Mouse (Mus musculus) lung, embryonic 14.5 days (tissue): ENCODE results near the gene Cep170. TPM values are rescaled to one million over a fixed set of nuclear protein-coding genes. Genes with fewer than 3 reads are reported as not detected.
A peak's percentile ranks its signal among the peaks of the same experiment; 100 is the strongest.

ENCODE experiments used
- ATAC-seq: fragments of 200-750 bp; cut with Nextera tagmentation; 2 replicates; pipeline ENCODE4 v1.8.0; 2017; ENCODE audit warnings: mild to moderate bottlenecking, moderate TSS enrichment, moderate library complexity; ENCODE audit not compliant: insufficient read depth
- DNase-seq: peaks from one replicate; pipeline ENCODE4 v3.0.0-alpha.2; 2015
- H3K27ac ChIP-seq: fragments of 300-500 bp; sonication (generic); 2 replicates; pipeline ENCODE4 v1.5.1; 2014; ENCODE audit warnings: low read depth, mild to moderate bottlenecking, moderate library complexity
- H3K27me3 ChIP-seq: fragments of 300-500 bp; sonication (generic); 2 replicates; pipeline ENCODE4 v1.6.1; 2014; ENCODE audit warnings: low read length, control low read depth; ENCODE audit not compliant: insufficient read depth
- H3K36me3 ChIP-seq: fragments of 300-500 bp; sonication (generic); 2 replicates; pipeline ENCODE4 v1.6.1; 2014; ENCODE audit warnings: control low read depth; ENCODE audit not compliant: insufficient read depth
- H3K4me1 ChIP-seq: fragments of 300-500 bp; sonication (generic); 2 replicates; pipeline ENCODE4 v1.6.1; 2014; ENCODE audit warnings: antibody characterized with exemption, control low read depth; ENCODE audit not compliant: insufficient read depth
- H3K4me2 ChIP-seq: fragments of 300-500 bp; sonication (generic); 2 replicates; pipeline ENCODE4 v1.6.1; 2014; ENCODE audit warnings: mild to moderate bottlenecking
- H3K4me3 ChIP-seq: fragments of 300-500 bp; sonication (generic); 2 replicates; pipeline ENCODE4 v1.5.1; 2014; ENCODE audit warnings: low read depth, low read length
- H3K9ac ChIP-seq: fragments of 300-500 bp; sonication (generic); 2 replicates; pipeline ENCODE4 v1.6.1; 2014
- H3K9me3 ChIP-seq: fragments of 300-500 bp; sonication (generic); 2 replicates; pipeline ENCODE4 v1.6.1; 2016; ENCODE audit warnings: low read depth, low read length, control low read depth
- CTCF ChIP-seq: IDR thresholded peaks from 2 replicates; pipeline ENCODE4 v1.5.1; 2016; ENCODE audit warnings: antibody characterized with exemption, low read depth
- WGBS: fragments of 180-500 bp; shearing (Covaris S2); extraction: QIAGEN DNeasy Blood & Tissue Kit; methylation state at CpG from one replicate; pipeline ENCODE4 v1.1.7; 2014; 5-methylcytosine and 5-hydroxymethylcytosine counted together
- polyA plus RNA-seq: library from polyadenylated mRNA; unstranded; fragments of >200 nt; fragmentation: Nextera tagmentation; extraction: Ambion mirVana; gene quantifications from 2 replicates; pipeline ENCODE4 v1.2.1, GENCODE M21; 2014

Cep170 gene
- polyA plus RNA-seq, 1 experiment from 2014 or later, result 29.5 TPM

DNA sequence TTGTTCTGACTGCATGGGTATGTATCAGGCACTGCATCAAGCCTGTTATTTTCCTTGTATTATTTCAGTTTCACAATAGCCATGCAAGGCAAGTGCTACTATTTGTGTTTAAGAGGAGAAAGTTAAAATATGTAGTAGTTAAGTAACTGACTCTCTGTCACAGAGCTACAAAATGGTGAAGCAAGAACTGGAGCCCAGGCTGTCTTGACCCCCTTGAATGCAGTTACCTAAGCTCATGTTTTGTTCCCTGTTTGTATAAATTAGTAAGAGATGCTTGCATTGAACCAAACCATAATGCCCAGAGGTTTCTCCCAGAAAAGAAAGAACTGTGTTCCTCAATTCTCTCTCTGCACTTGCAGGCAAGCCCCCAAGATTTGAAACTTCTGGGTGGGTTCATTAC is 19.4 kb upstream of the Cep170 start:
- H3K27me3 ChIP-seq, result no peaks in the 10 kb centered on the region
- H3K36me3 ChIP-seq, result no peaks in the 10 kb centered on the region
- TF ChIP-seq CTCF, result no peak
- ATAC-seq (no peak), DNase-seq (no peak)
- H3K9me3 ChIP-seq, result no peaks in the 10 kb centered on the region
- H3K4me2 ChIP-seq, result no peak overlapping the region
- H3K27ac ChIP-seq, result no peak overlapping the region
- no peak overlapping the region for H3K9ac ChIP-seq
- no peaks in the 10 kb centered on the region for H3K4me1 ChIP-seq
- H3K4me3 ChIP-seq, result no peak overlapping the region

DNA sequence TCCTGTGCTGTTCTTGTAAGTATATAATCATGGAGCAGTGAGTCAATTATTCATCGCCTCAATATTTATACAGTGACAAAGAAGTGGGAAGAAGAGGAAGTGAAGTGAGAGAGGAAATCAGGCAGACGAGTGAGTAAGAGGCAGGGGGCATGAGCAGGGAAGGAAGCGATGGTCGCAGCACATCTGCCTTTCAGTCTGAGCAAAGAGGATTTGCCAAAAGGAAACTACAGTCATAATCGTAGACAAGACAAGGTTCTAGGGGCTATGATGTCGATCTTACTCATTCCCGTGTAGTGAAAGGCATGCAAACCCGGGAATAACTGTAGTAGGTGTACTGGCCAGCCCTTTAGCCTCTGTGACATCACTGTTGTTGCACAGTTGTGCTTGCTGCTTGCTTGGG is 18.7 kb upstream of the Cep170 start:
- Histone ChIP-seq H3K9me3 (no peaks in the 10 kb centered on the region), H3K36me3 (no peaks in the 10 kb centered on the region), H3K4me1 (no peaks in the 10 kb centered on the region), H3K9ac (no peak overlapping the region), H3K27me3 (no peaks in the 10 kb centered on the region), H3K4me3 (no peak overlapping the region), H3K27ac (no peak overlapping the region), H3K4me2 (no peak overlapping the region)
- WGBS, result 56% methylated on average over 8 of the region's 8 CpGs
- no peak for TF ChIP-seq CTCF
- ATAC-seq (no peak), DNase-seq (peak; percentile 10)

DNA sequence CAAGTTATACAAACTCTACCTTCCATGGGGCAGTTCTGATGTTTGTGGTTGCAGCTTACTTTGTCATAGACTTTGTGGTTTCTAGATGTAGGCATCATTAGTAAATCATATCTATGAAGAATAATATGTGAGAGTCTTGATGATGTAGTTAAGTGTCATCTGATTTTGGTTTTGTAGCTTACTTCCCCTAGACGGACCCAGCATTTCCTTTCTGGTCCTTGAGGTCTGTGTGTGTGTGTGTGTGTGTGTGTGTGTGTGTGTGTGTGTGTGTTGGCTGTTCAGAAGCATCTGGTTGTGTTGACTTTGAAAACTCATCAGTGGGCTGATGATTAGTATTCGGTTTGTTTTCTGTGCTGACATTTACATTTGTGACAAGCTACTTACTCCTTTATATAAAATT is 18.2 kb upstream of the Cep170 start:
- Histone ChIP-seq H3K27ac (no peak overlapping the region), H3K4me3 (no peak overlapping the region), H3K27me3 (no peaks in the 10 kb centered on the region), H3K36me3 (no peaks in the 10 kb centered on the region), H3K9ac (no peak overlapping the region), H3K4me2 (no peak overlapping the region), H3K4me1 (no peaks in the 10 kb centered on the region), H3K9me3 (no peaks in the 10 kb centered on the region)
- no peak for DNase-seq
- WGBS, result 73% methylated on average over 2 of the region's 2 CpGs
- no peak for ATAC-seq
- no peak for TF ChIP-seq CTCF

DNA sequence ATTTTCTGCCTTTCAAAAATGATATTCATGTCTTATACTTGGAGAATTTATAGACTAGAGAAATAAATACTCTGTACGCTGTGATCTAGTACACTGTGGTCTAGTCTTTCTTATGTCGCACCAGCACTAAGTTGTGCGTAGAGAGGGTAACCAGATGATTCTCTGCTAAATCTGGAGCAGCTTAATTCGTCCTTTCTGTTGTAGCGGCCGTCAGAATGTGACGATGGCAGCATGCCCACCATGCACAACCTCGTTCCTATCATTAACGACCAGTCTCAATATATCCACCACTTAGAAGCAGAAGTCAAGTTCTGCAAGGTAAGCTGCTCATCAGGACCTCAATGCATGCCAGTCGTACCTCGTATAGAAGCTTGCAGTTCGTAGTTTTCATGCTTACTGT is 14.8 kb upstream of the Cep170 start:
- H3K4me2 ChIP-seq, result no peak overlapping the region
- no peak overlapping the region for H3K4me3 ChIP-seq
- no peak overlapping the region for H3K27ac ChIP-seq
- no peaks in the 10 kb centered on the region for H3K27me3 ChIP-seq
- no peak for TF ChIP-seq CTCF
- no peaks in the 10 kb centered on the region for H3K4me1 ChIP-seq
- no peaks in the 10 kb centered on the region for H3K9me3 ChIP-seq
- ATAC-seq (no peak), DNase-seq (no peak)
- H3K36me3 ChIP-seq, result no peaks in the 10 kb centered on the region
- 88% methylated on average over 12 of the region's 12 CpGs for WGBS
- no peak overlapping the region for H3K9ac ChIP-seq

DNA sequence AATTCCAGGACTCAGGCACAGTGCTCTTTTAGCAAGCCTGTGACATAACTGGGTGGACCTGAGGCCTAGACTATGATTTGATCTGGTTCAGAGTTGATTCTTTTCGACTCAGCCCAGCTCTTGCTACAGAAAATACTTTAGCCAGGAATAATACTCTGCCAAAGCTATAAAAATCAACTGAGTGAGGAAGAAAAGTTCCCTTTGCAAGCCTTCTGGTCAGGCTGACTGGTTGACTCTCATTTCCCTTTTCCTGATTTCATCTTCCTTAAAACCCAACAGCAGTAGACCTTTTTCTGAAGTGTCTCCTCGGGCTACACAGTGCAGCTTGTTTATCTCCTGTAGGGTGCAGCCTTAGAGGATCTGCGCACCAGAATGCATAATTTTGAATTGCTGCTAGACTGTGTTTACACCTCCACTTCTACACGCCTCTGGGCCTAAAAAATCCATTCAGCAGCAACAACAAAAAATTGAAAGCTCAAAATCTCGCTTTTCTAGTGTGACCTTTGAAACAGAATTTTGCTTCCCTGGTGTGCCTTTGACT is 14.1 kb upstream of the Cep170 start:
- no peak for ATAC-seq
- H3K36me3 ChIP-seq, result no peaks in the 10 kb centered on the region
- DNase-seq, result no peak
- no peak overlapping the region for H3K4me2 ChIP-seq
- no peak overlapping the region for H3K27ac ChIP-seq
- no peaks in the 10 kb centered on the region for H3K4me1 ChIP-seq
- WGBS, result 69% methylated on average over 5 of the region's 5 CpGs
- TF ChIP-seq CTCF, result no peak
- no peak overlapping the region for H3K9ac ChIP-seq
- H3K4me3 ChIP-seq, result no peak overlapping the region
- no peaks in the 10 kb centered on the region for H3K27me3 ChIP-seq
- no peaks in the 10 kb centered on the region for H3K9me3 ChIP-seq

DNA sequence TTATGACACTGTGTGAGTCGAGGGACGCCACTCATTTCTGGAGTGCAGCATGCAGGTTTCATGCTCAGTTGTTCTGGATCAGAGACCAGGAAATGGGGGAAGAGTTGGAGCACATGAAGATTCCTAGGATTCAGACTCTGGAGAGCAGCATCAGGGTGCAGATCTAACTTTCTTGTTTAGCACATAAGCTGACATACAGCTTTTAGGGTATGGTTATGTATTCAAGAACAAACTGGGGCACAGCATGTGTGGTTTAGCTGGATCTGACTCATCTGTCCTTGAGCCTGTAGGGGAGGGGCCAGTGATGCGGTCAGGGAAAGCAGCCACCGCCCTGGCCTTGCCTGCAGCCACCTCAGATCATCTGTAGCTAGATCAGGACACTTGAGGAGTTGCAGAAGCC is 13.5 kb upstream of the Cep170 start:
- no peak for DNase-seq
- H3K4me2 ChIP-seq, result no peak overlapping the region
- no peaks in the 10 kb centered on the region for H3K36me3 ChIP-seq
- 71% methylated on average over 4 of the region's 4 CpGs for WGBS
- no peak for ATAC-seq
- H3K4me1 ChIP-seq, result no peaks in the 10 kb centered on the region
- no peak for TF ChIP-seq CTCF
- no peak overlapping the region for H3K4me3 ChIP-seq
- no peak overlapping the region for H3K27ac ChIP-seq
- no peak overlapping the region for H3K9ac ChIP-seq
- no peaks in the 10 kb centered on the region for H3K9me3 ChIP-seq
- no peaks in the 10 kb centered on the region for H3K27me3 ChIP-seq

DNA sequence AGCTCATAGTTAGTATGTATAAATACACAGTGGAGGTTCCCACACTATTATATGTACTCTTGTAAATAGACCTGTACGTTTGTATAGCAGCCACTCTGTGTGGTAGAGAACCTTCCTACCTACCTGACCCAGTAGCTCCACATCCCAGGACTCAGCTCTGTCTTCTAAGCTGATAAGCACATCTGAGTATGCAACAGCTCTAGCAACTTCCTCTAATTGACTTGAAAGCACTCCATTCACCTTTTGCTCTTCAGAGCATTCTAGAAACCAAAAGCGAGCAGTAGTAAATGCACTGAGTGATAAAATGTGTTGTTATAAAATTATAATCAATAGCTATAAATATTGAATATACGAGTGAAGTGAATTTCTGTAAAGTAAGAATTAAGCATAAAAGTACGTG is 13.1 kb upstream of the Cep170 start:
- no peak for DNase-seq
- H3K4me2 ChIP-seq, result no peak overlapping the region
- no peaks in the 10 kb centered on the region; the same call in 1 of the 2 replicates for H3K4me1 ChIP-seq
- TF ChIP-seq CTCF, result no peak
- H3K27ac ChIP-seq, result no peak overlapping the region
- H3K9ac ChIP-seq, result no peak overlapping the region
- H3K27me3 ChIP-seq, result no peaks in the 10 kb centered on the region
- ATAC-seq, result no peak
- H3K4me3 ChIP-seq, result no peak overlapping the region
- 77% methylated on average over 4 of the region's 4 CpGs for WGBS
- no peaks in the 10 kb centered on the region for H3K9me3 ChIP-seq
- no peaks in the 10 kb centered on the region for H3K36me3 ChIP-seq

DNA sequence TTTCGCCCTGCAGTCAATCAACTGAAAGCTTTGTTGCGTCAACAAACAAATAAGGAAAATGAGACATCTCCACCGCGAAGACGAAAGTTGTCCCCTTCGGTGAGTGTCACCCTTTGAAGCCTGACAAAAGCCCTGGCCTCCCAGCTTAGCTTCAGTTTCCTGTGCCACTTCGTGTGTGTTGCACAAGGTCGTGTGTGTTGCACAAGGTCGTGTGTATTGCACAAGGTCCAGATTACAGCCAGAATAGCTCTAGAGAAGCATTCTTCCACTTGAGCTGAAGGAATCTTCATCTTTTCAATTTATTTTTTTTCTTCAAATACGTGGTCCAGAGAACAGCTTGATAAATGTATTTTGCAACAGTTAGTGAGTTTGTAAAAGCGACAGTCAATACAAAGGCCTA is 12.3 kb upstream of the Cep170 start:
- H3K4me1 ChIP-seq, result no peaks in the 10 kb centered on the region; the same call in 1 of the 2 replicates
- no peaks in the 10 kb centered on the region for H3K27me3 ChIP-seq
- H3K9me3 ChIP-seq, result no peaks in the 10 kb centered on the region
- H3K27ac ChIP-seq, result no peak overlapping the region
- DNase-seq (no peak), ATAC-seq (no peak)
- H3K9ac ChIP-seq, result no peak overlapping the region
- WGBS, result 80% methylated on average over 11 of the region's 11 CpGs
- no peak overlapping the region for H3K4me3 ChIP-seq
- TF ChIP-seq CTCF, result no peak
- H3K4me2 ChIP-seq, result no peak overlapping the region
- no peaks in the 10 kb centered on the region for H3K36me3 ChIP-seq
